Mouse (Mus musculus) liver, embryonic 14.5 days (tissue): ENCODE measurements at regions not wholly inside any gene's neighbourhood (a gene's known extent, or its start where the extent isn't known, plus 50 kb on each side); places are given as distances from the start of the nearest gene placed in this dataset.

ENCODE experiments used
- ATAC-seq: fragments of 200-750 bp; cut with Nextera tagmentation; 2 replicates; pipeline ENCODE4 v1.8.0; 2017; ENCODE audit warnings: moderate number of reproducible peaks, mild to moderate bottlenecking, moderate library complexity; ENCODE audit not compliant: insufficient read depth
- DNase-seq, 3 experiments: peaks; one replicate each; pipeline ENCODE4 v3.0.0-alpha.2; 2012 to 2013; ENCODE audit warnings: low read depth in 3 of 3, low spot score in 3 of 3
- H3K27ac ChIP-seq: fragments of 300-500 bp; sonication (generic); 2 replicates; pipeline ENCODE4 v1.5.1; 2014; ENCODE audit warnings: moderate library complexity, mild to moderate bottlenecking, control low read depth, inconsistent platforms
- H3K27me3 ChIP-seq: fragments of 300-500 bp; sonication (generic); 2 replicates; pipeline ENCODE4 v1.6.1; 2014; ENCODE audit warnings: mild to moderate bottlenecking, low read length, moderate library complexity; ENCODE audit not compliant: control insufficient read depth, insufficient read depth
- H3K36me3 ChIP-seq: fragments of 300-500 bp; sonication (generic); replicated peaks from 2 replicates; pipeline ENCODE4 v1.6.1; 2014; ENCODE audit warnings: low read depth; ENCODE audit not compliant: control insufficient read depth, insufficient read depth
- H3K4me1 ChIP-seq, 2 experiments: fragments of 200-500 bp in 1 of 2; fragments of 300-500 bp in 1 of 2; sonication (generic) in 1 of 2; replicated peaks; 2 replicates each; pipeline ENCODE4 v1.6.1; 2012 to 2014; ENCODE audit warnings: antibody characterized with exemption in 1 of 2, inconsistent platforms in 1 of 2, low read length in 1 of 2; ENCODE audit not compliant: control insufficient read depth in 2 of 2, insufficient read depth in 2 of 2
- H3K4me2 ChIP-seq: fragments of 300-500 bp; sonication (generic); 2 replicates; pipeline ENCODE4 v1.6.1; 2014; ENCODE audit warnings: low read depth, mild to moderate bottlenecking, control low read depth, moderate library complexity
- H3K4me3 ChIP-seq, 2 experiments: fragments of 200-500 bp in 1 of 2; fragments of 300-500 bp in 1 of 2; sonication (generic) in 1 of 2; 2 replicates each; pipeline ENCODE4 v1.5.1; 2012 to 2014; ENCODE audit warnings: low read depth in 2 of 2, low read length in 2 of 2, mild to moderate bottlenecking in 2 of 2, control low read depth in 1 of 2, inconsistent platforms in 1 of 2, moderate library complexity in 1 of 2; ENCODE audit not compliant: insufficient read depth in 1 of 2
- H3K9ac ChIP-seq: fragments of 300-500 bp; sonication (generic); replicated peaks from 2 replicates; pipeline ENCODE4 v1.6.1; 2014; ENCODE audit warnings: mild to moderate bottlenecking, control low read depth, moderate library complexity
- H3K9me3 ChIP-seq: fragments of 300-500 bp; sonication (generic); 2 replicates; pipeline ENCODE4 v1.6.1; 2016; ENCODE audit warnings: low read length, mixed read lengths; ENCODE audit not compliant: control insufficient read depth
- CTCF ChIP-seq: IDR thresholded peaks from 2 replicates; pipeline ENCODE4 v1.5.1; 2016; ENCODE audit warnings: antibody characterized with exemption, low read depth, control low read depth
- EP300 ChIP-seq: IDR thresholded peaks from 2 replicates; pipeline ENCODE4 v1.6.1; 2016; ENCODE audit warnings: antibody characterized with exemption, low read depth
- WGBS: fragments of 180-500 bp; shearing (Covaris S2); extraction: QIAGEN DNeasy Blood & Tissue Kit; methylation state at CpG from one replicate; pipeline ENCODE4 v1.1.7; 2014; ENCODE audit not compliant: insufficient replicate concordance; 5-methylcytosine and 5-hydroxymethylcytosine counted together

DNA sequence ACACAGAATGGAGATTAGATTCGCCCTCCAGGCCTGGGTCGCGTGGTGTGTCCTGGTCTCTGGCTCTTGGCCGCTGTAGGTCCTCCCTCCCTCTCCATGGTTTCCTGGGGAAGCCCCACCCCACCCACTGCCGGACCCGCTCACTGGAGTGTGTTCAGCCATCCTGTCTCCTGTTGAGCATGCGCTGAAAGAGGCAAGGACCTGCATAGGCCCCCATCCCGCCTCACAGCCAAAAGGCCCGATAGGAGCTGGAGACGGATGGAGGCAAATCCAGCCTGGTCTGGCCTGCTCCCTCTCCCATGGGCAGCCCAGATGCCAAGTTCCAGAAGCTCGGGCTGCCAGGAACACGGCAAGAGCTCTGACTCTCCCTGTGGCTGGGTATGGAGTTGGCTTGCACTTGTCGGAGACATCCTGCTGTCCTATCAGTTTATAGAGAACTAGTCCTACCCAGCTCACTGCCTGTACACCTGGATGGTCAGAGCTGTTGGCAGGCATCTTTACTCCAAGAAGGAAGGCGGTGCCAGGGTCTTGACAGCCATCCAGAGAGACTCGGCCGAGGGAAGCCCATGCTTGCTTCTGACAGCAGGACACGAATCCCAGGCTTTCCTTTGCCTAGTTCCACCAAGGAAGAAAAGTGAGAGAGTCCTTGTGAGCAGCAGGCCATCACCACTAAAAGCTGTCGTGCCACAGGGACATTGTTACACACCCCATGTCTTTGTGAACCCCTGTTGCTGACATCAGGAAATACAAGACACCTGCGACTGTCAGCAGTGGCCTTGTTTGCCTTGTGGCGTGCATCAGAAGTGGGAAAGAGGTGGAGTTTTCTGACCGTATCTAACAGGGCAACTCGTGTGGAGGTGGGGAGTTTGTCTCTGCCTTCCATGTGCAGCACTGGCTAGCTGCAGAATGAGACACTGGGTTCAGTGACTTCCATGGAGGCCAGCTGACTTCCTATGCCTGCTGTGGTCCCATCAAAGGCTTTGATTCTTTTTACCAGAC, 228.9 kb upstream of the Prok2 start:
- no peaks in the 10 kb centered on the region for H3K36me3 ChIP-seq
- TF ChIP-seq CTCF (no peak), EP300 (no peak)
- H3K4me3 ChIP-seq: no peak overlapping the region
- no peak overlapping the region for H3K9ac ChIP-seq
- no peaks in the 10 kb centered on the region for H3K4me1 ChIP-seq
- no peak for ATAC-seq
- H3K9me3 ChIP-seq: no peaks in the 10 kb centered on the region
- no peak for DNase-seq
- H3K27ac ChIP-seq: no peak overlapping the region
- H3K27me3 ChIP-seq: no peaks in the 10 kb centered on the region; the same call in 1 of the 2 replicates
- WGBS: 58% methylated on average over 22 of the region's 22 CpGs
- no peak overlapping the region for H3K4me2 ChIP-seq

DNA sequence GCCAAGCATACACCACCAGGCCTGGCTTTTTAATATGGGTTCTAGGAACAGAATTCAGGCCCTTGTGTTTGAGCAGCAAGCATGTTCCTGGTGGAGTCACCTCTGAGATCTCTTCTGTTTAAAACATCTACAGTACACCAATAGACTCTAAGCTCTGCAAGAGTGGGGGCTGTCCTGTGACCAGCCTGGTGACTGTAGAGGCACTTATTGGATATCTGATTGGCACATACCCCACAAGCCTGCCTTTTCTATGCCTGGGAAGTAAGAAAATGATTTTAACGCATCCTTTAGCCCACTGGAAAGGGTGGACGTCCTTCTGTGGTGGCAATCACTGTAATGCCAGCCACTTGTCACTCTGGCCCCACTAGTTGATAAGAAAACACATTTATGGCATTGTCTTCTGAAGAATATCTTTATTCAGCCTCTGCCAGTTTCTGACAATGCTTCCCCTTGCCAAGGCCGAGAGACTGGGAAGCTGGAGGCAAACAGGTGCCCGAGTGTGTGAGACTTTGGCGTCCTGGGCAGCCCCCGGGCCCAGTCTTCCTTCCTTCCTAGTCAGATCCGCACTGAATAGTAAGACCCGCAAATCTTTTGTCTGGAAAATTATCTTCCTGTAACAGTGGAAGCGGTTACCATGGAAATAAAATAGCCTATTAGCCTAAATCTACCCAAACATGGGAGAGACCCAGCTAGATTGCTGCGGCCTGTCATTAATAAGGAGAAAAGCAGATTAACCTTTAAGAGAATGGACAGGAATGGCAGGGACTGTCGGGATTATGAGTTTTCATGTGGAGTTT, 228.0 kb upstream of the Prok2 start:
- no peak for TF ChIP-seq CTCF
- no peak for TF ChIP-seq EP300
- Histone ChIP-seq H3K4me3 (no peak overlapping the region), H3K36me3 (no peaks in the 10 kb centered on the region), H3K4me2 (no peak overlapping the region), H3K4me1 (no peaks in the 10 kb centered on the region), H3K27me3 (no peaks in the 10 kb centered on the region; the same call in 1 of the 2 replicates), H3K9ac (no peak overlapping the region), H3K9me3 (no peaks in the 10 kb centered on the region), H3K27ac (no peak overlapping the region)
- no peak for DNase-seq
- 55% methylated on average over 11 of the region's 11 CpGs for WGBS
- no peak for ATAC-seq

DNA sequence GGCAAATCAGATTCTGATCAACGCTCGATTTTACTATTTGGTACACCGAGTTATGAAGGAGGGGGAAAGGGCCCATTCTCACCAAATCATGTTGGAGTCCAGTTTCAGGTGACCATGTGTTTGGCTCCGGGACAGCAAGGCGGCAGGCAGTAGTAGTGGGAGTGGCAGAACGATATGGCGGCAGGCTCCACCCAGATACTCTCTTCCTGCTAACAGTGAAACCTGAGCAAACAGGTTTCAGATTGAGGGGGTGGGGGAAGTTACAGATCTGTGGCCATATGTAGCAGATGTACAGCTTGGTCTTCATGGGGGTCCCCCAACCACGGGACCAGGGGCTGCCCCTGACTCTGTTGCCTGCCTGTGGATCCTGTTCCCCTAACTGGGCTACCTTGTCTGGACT, 224.6 kb upstream of the Prok2 start:
- Histone ChIP-seq H3K27ac (no peak overlapping the region), H3K4me2 (no peak overlapping the region), H3K4me1 (no peaks in the 10 kb centered on the region), H3K27me3 (no peaks in the 10 kb centered on the region; the same call in 1 of the 2 replicates), H3K9ac (no peak overlapping the region), H3K9me3 (no peaks in the 10 kb centered on the region), H3K36me3 (no peaks in the 10 kb centered on the region), H3K4me3 (no peak overlapping the region)
- ATAC-seq: no peak
- TF ChIP-seq EP300 (no peak), CTCF (no peak)
- 70% methylated on average over 8 of the region's 8 CpGs for WGBS
- DNase-seq: no peak

DNA sequence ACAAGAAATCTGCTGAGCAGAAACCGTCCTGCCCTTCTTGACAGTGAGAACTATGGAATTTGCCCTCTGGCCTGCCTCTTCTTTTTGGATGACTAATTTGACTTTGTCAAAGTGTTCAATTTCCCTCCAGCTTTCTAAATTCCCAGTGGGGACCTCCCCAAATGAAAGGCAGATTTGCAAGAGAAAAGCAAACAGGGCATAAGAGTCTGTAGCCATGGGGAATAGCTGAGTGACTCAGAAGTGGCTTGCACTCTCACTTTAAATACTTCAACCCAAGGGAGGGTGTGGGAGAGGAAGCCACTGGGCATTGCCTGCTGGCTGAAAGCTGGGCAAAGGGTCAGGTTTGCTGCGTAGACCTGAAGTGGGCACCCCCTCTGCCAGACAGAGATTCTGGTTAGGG, 220.7 kb upstream of the Prok2 start:
- no peaks in the 10 kb centered on the region for H3K27me3 ChIP-seq
- WGBS: 59% methylated on average over 2 of the region's 2 CpGs
- TF ChIP-seq EP300: no peak
- TF ChIP-seq CTCF: no peak
- H3K4me2 ChIP-seq: no peak overlapping the region
- ATAC-seq (no peak), DNase-seq (no peak)
- no peaks in the 10 kb centered on the region for H3K36me3 ChIP-seq
- no peaks in the 10 kb centered on the region for H3K9me3 ChIP-seq
- no peak overlapping the region for H3K27ac ChIP-seq
- H3K4me3 ChIP-seq: no peak overlapping the region
- no peaks in the 10 kb centered on the region for H3K4me1 ChIP-seq
- no peak overlapping the region for H3K9ac ChIP-seq

DNA sequence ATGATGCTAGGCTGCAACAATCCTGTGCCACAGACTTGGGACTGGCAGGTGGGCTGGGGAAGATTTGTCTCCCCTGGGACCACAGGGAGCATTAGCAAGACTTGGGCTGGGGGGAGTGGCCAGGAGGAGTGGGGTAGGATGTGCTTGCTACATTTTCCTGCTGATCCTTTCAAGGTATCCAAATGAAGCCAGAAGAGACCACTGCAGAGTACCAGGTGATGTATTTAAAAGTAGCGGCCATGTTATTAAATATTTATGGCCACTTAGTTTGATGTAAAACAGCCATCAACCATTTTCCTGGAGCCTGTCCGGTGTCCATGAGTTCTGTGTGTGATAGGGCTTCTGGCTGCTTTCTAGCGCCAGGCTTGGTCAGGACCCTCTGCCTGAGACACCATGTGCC, 220.3 kb upstream of the Prok2 start:
- TF ChIP-seq EP300 (no peak), CTCF (no peak)
- no peaks in the 10 kb centered on the region for H3K9me3 ChIP-seq
- ATAC-seq (no peak), DNase-seq (no peak)
- H3K4me2 ChIP-seq: no peak overlapping the region
- H3K36me3 ChIP-seq: no peaks in the 10 kb centered on the region
- no peak overlapping the region for H3K9ac ChIP-seq
- H3K27me3 ChIP-seq: no peaks in the 10 kb centered on the region
- H3K27ac ChIP-seq: no peak overlapping the region
- 63% methylated on average over 3 of the region's 3 CpGs for WGBS
- no peak overlapping the region for H3K4me3 ChIP-seq
- H3K4me1 ChIP-seq: no peaks in the 10 kb centered on the region
